Mouse (Mus musculus) olfactory bulb, adult 2 months (tissue): Measurements from ENCODE around the gene Slc39a11.

Source experiments
- CTCF ChIP-seq: fragments of 200-500 bp; IDR thresholded peaks from 2 replicates; pipeline ENCODE4 v1.5.1; 2012; ENCODE audit warnings: low read depth, mild to moderate bottlenecking, low read length, moderate library complexity; ENCODE audit not compliant: insufficient read depth
- POLR2A ChIP-seq: fragments of 200-500 bp; IDR thresholded peaks from 2 replicates; pipeline ENCODE4 v1.6.1; 2012; ENCODE audit warnings: mild to moderate bottlenecking, low read depth, low read length, moderate library complexity; ENCODE audit not compliant: insufficient read depth

DNA sequence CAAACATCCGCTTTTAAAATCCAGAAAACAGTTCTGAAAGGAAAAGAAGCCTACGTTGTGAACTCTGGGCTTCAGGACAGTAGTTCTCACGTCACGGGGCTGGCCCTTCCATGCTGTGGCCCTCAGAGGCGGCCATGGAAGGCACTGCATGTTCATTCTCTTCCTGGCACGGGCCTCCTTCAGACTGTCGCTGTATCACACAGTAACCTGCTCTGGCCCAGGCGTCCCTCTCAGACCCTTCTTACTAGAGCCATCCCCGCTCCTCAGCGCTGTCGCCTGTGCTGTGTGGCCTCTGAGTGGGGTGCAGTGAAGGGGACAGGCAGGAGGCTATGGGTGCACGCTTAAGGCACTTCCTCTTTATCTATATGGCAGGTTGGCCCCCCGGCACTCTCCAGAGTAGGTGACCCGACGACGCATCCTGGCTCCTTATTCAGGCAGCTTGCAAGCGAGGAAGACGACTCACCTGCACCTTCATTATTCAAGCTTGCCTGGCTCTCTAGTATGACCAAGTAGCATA, 12.0 kb upstream of the Slc39a11 start:
- no peak for TF ChIP-seq POLR2A
- TF ChIP-seq CTCF, result no peak
